Mouse (Mus musculus): ENCODE measurements at regions not wholly inside any gene's neighbourhood (a gene's known extent, or its start where the extent isn't known, plus 50 kb on each side); places are given as distances from the start of the nearest gene placed in this dataset.

DNA sequence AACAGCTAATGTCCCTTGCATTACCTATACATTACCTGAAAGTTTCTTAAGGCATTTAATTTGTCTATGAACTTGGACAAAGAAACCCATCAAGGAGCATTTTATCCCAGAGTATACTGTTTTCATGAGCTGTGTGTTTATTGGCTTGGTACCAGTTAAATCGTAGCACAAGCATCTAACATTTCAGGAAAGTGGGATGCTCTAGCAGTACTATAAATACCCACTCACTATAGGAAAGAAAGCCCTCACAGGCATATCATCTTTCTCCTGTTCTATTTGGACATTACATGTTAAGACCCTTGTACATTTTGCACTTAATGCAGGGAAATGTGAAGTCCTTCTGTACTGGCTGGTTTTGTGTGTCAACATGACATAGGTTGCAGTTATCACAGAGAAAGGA lies 163.9 kb downstream of the Ptprc start:
- in situ Hi-C loops (cut with MboI, MseI) = no loop called here

DNA sequence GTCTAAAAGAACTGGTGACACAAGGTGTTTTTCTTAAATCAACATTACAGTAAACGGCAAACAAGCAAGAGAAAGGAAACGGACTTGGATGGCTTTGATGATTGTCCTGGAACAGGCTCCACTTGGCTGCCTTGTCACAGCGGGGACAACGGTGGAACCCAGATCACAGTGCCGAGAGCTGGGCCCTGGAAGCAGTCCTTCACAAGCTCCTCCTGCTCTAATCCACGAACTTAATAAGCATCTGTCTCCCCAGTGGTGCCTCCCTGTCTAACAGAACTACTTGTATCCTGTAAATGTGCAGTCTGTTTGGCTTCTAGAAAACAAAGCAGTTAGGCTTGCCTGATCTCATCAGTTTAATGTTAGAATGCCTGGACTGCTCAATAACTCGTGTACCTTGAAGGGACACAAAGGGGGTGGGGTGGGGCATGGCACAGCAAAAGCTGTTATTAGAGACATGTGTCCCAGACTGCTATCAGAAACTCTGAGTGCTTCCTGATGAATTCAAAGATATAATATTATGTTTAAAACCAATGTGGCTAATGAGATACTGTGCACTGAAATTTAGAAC lies 164.5 kb downstream of the Ptprc start:
- in situ Hi-C loops (cut with MboI, MseI) = no loop called here

DNA sequence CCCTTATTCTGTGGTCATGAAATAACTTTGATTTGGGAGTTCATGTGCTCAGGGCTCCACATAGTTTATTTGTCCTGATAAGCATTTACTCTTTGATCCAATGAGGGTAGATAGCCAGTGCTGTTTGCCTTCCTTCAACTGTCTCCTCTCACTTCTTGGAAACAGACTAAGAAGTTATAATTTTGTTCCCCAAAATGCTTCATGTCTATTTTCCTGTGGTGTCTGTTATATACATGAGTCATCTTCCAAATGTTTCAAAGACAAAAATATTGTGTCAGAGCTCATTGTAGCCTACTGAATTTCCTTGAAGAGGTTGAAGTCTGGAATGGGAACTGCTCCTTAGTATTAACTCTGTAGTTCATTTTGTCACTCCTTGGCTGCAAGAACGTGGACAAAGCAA lies 168.7 kb downstream of the Ptprc start:
- in situ Hi-C loops (cut with MboI, MseI) = loop anchor here (5.0 kb wide), 1 partner anchor 35 kb away; no protein-coding TSS in a partner anchor

DNA sequence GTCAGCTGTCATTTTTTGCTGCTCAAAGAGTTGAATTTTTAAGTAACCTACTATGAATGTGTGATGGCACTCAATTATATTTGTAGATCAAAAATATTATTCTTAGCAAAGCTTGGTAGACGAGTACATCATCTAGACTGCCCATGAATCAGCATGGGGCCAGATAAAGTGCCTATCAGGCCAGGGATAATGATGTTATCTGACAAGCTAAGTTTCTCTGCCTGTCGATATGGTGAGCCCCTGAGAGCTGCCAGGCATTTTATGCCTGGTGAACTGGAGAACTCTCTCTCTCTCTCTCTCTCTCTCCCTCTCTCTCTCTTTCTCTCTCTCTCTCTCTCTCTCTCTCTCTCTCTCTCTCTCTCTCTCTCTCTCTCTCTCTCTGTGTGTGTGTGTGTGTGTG lies 171.2 kb downstream of the Ptprc start:
- in situ Hi-C loops (cut with MboI, MseI) = loop anchor here (5.0 kb wide), 1 partner anchor 62 kb away; no protein-coding TSS in a partner anchor

DNA sequence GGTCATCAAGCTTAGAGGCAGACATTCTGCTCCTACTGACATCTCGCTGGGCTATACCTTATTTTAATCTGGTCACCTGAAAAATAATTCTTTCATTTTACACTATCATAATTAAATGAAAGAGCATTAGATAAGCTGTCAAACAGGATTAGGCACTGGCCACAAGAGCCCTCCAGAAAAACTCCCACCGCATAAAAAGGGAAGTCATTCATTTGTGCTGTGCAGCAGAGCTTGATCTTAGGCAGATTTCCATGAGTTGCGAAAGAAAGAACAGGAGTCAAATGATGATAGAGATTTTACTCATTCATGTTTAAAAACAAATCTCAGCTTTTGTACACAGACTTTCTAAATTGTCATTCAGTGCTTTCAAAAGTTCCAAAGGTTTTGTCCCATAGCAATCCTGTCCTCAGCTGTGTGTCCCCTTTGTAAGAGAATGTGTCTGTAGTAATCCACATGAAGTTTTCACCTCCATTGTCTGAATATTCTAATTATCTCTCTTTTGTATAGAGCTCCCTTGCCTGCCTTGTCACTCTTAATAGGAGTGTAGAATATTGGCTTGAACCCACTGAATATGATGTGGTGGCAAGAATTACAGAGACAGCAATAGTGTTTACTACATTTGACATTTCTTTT lies 176.1 kb downstream of the Ptprc start:
- in situ Hi-C loops (cut with MboI, MseI) = no loop called here

DNA sequence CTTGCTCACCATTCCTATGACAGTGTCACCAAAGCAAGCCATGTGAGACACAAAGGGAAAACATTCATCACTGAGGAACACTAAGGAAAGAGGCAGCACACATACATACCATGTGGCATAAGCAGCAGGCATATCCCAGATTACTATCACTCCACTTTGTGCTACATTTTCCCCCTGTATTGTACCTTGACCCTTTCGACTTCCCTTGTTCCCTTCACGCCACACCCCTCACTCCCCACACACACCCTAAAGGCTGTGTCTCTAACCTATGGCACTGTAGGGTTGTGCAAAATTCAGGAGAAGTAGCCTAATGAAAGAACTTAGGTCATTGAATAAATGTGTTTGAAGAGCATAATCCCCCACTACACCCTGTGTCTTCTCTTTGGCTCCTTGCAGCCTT lies 179.5 kb downstream of the Ptprc start:
- in situ Hi-C loops (cut with MboI, MseI) = no loop called here

DNA sequence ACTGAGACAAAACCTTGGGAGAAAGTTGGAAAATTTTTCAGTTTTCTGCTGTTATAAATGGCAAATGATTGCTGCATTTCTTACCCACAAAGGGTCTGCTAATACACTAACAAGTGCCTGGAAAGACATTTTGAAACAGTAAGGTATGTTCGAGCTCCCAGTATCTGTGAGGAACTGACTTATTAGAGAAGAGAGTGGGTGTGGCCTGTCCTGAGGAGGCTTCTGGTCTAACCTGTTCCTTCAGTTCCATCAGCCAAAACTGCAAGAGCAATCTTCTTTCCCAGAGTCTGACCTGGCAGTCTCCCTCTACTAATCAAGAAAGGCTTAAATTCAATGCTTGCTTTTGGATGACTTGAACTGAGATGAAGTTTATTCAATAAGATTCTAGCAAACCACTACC lies 183.6 kb downstream of the Ptprc start:
- in situ Hi-C loops (cut with MboI, MseI) = no loop called here

DNA sequence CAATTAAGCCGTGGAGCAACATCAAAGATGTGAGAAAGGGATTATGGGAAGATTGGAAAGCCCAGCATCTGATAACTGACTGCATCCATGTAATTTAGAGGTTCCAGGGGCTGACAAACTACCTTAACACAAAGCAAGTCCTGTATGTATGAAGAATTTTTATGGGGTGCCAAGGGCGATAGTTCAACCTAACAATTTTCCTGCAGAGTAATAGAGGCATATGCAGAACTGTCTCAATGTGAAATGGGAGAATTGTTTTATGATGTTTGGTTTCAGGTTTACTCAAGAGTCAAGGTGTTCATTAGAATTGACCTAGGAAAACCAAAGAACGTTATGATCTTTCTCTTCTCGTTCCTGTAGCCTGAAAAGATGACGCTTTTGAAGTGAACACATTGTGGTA lies 184.1 kb downstream of the Ptprc start:
- in situ Hi-C loops (cut with MboI, MseI) = no loop called here

DNA sequence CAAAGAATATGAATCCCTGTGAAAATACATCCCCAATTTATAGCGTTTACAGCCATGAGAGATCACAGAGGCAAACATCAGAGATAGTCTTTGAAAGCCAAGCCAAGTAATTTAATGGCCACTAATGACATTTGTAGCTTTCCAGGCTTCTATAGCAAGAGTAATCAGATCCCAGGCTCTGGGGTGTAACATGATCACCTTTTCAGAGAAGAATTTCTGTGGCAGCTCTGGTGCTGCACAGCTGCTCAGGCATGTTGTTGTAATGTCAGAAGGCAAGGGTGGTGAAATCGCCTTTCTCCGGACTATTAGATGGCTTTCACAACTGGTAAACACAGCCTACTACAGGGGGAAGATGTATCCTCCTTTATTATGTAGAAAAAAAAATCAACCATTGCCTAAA lies 202.1 kb downstream of the Ptprc start:
- in situ Hi-C loops (cut with MboI, MseI) = no loop called here

DNA sequence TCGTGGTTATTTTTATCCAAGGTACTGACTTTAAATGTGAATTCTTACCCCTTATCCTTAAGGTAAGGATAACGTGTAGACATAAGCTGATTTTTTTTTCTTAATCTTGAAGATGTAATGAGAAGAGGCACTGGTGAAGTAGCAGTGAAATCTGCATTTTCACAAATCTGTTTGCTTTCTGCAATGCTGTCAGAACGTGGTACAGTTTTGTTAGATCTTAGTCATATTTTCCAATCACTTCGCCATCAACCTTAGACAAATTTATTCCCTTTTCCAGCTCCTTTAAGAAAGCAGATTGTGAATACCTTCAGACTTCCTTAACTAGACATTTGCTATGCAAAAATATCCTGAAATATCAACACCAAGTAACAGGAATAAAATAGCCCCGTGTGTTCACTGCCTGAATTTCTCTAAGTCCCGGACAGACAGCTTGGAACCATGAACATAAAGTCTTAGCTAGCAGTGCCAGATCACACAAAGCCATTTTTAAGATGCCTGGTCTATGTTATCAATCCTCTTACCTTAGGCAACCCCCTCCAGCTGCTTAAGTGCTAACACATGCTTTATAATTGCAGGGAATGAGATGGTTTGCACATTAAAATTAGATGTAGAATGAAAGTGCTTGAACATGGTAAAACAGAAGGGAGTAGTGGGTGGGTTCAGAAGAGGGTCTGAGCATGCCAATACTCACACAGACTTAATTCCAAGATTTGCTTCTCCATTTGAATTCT lies 202.7 kb downstream of the Ptprc start:
- in situ Hi-C loops (cut with MboI, MseI) = no loop called here

DNA sequence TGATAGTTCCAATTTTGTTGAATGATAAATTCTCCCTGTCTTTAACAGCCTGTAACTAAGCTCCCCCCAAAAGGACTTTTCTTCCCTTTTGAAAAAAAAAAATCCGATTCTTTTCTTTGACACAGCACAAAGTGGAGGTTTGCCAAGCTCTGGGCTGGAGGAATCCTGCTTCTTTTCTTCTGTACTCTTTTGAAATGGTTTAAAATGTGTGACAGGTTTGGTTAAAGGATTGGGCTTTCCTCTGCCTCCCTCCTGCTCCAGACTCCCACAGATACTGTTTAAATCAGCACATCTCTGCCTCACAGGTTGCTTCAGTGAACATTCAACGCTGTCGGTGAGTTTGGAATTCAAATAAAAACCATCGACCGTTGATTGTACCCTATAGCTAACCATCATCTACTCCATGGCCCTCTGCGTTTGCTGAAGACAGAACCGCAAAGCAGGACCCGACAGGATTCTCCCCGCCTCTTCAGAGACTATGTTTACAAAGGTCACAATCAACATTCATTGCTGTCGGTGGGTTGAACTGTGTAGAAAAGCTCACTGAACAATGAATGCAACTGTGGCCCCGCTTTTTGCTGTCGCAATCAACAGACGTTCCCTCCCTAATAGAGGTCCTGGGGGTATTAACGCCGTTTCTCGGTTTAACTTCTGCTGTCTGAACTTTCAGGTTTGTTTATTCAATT lies 209.2 kb downstream of the Ptprc start:
- in situ Hi-C loops (cut with MboI, MseI) = no loop called here

DNA sequence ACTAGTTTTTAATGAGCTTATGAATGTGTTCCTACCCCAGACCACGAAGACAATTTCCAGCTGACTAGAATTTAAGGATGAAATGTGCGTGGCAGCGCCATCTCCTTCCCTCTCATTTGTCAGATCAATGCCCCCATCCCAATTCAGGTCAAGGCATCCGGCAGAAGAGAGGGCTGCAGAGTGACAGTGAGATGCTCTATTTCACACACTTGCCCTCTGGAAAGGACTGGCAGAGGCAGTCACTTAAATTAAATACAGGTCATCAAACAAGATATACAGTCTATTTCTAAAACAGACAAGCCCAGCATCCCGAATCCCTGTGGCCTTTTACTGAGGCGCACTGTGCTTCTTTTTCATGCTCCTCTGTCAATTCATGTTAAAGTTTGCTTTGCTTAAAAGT lies 211.9 kb downstream of the Ptprc start:
- in situ Hi-C loops (cut with MboI, MseI) = no loop called here

DNA sequence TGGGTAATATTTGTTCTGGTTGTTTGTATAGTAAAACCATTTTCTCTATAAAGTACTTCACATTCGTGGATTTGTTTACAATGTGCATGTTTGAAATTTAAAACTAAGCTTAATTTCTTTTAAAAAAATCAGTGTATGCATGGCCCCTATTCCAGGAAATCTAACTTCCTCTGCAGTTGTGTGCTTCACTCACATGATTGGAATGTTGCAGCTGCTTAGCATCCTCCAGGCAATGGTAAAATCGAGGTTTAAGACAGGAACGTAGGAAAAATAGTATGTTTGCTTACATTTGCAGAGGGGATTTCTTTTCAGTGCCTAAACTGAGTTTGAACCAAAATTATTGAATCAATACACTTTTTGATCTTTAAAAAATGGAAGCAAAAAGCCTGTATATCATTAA lies 217.5 kb downstream of the Ptprc start:
- in situ Hi-C loops (cut with MboI, MseI) = no loop called here

DNA sequence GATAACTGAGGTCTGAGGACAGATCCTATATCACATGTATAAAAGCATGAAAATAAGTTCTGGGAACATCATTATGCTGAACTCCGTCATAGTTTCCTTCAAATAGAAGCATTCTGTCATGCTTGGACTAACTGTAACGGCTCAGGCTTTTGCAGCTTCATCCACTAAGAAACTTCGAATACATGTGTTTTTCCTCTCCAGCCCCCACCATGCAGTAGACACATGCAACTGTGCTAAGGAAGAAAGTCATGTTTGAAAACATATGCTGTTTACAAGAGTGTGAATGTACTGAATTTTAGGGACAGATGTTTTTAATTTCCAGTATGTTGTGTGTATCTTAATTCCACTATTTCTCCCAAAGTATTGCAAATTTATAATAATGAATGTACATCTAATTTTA lies 219.5 kb downstream of the Ptprc start:
- in situ Hi-C loops (cut with MboI, MseI) = no loop called here

DNA sequence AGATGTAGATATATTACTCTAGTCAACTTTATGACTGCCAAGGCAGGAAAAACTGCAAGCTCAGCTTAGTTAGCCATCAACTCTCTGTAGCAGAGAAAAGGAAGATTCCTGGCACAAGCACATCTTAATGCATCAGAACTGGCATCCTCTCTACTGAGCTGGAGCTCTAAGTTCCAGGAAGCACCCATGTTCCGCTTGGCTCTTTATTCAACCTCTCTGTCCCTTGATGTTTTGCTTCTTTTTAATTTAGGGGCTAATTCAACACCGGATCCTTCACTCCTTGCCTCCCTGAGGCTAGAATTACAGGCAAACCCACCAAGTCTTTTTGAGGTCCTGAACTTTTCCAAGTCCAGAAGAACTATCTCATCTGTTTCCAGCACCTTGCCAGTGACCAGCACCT lies 220.4 kb downstream of the Ptprc start:
- in situ Hi-C loops (cut with MboI, MseI) = no loop called here

DNA sequence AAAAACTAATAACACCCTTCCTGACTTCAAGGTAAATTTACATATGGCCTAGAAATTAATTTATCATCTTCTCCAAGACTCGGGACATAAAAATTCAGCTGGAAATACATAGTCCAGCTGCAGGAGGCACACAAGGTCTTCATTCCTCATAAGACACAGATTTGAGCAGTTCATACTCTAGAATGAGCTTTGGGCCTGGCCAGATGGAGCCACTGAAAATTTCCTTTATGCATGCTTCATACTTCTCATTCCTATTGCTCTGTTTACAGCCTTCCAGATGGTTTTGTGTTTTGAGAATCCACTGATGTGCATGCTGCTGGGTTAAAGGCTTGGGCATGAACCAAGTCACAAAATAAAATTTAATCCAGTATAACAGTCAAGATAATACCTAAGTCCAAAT lies 222.1 kb downstream of the Ptprc start:
- in situ Hi-C loops (cut with MboI, MseI) = no loop called here

DNA sequence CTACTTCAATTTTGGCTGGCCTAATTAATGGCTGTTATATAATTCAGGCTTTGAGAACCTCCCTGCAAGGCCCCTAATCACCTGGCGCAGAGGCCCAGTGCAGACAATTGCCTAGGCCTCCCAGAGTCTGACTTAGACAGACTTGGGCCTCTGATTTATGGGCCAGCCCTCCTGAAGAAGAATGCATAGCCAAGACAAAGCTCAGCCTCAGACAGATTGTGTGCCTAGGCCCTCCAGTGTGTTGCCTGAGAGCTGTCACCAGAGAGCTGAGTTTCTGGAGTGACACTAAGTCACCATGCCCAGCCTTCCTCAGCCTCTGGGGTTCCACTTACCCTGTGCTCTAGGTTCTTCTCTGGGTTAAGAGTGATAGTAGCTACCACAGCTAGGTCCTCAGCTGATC lies 222.7 kb downstream of the Ptprc start:
- in situ Hi-C loops (cut with MboI, MseI) = no loop called here

DNA sequence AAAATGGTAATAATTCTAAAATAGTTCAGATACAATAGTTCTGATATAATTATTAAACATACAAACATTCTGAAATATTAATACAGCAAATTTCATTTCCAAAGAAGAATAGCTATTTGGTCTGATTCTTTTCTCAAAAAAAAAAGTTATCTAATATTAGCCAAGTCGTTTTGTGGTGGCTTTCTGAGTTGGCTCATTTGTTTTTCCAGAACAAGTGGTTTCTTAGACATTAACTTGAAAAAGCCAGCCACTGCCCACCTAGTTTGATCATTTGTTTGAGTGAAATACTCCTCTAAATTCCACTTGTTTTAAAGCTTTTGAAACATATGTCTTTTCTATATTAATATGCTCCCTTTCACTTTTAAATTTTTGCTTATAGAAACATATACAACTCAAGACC lies 227.6 kb downstream of the Ptprc start:
- in situ Hi-C loops (cut with MboI, MseI) = no loop called here

DNA sequence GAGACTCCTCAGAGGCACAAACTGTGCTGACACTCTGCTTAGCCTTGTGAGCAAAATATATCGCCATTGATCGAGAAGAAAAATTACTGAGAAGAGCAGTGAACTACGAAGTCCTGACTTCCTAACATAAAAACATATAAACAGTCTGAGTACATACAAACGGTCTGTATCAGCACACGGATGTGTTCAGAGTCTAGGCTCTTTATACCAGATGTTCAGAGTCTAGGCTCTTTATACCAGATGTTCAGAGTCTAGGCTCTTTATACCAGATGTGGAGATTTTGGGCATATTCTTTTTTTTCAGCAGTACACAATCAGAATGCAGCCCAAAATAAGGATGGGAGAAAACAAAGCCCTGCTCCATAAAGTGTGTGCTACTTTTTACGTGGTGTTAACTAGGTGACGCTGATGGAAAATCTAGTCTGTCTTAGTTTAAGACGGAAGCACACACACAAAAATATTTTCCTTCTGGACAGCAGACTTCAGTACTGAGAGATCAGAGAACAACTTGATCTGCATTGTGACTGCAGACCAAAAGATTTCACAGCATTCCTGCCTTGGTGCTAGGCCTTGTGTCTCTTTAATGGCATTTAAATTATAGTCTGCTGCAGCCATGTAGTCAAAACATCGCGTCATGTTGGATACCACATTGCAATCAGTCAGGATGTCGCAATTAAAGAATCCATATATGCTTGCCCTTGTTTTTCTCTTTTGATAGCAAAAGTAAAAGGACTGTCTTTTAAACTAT lies 233.6 kb downstream of the Ptprc start:
- in situ Hi-C loops (cut with MboI, MseI) = loop anchor here (5.0 kb wide), 2 partner anchors 60 to 105 kb away; no protein-coding TSS in a partner anchor

DNA sequence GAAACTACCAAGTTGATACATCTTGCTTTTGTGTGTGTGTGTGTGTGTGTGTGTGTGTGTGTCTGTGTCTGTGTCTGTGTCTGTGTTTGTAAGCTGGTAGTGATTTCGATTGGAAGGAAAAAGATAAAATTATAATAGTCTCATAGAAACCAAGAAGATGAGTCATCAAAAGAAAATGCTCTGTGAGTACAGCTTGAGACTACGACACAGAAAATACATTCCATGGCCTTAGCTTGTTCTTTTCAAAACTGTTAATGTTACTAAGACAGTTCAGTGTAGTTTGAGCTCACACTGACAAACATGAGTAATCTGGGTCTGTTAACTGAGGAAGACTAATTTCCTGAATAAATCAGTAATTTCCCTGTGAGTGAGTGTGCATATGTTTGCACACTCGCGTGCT lies 239.8 kb downstream of the Ptprc start:
- in situ Hi-C loops (cut with MboI, MseI) = loop anchor here (10.0 kb wide), 1 partner anchor 1671 kb away; the partner anchor contains the start of gene Gpr25

DNA sequence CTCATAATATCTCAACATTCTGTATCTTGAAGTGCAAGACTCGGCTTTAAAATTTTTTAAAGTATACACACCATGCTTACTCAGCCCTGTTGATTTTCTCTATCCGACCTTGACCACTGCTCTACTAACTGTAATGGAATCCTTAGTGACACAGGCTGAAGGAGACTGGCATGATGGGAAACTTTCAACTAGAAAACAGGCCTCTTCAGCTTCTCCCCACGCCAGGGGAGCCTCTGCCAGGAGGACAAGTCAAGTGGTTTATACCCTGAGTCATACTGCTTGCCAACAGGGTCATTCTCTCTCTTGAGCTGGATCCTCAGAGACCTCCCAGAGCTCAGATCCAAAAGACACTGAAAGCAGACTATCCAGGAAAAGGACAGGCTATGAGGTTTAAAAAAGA lies 245.7 kb downstream of the Ptprc start:
- in situ Hi-C loops (cut with MboI, MseI) = loop anchor here (10.0 kb wide), 1 partner anchor 1665 kb away; the partner anchor contains the start of gene Gpr25

DNA sequence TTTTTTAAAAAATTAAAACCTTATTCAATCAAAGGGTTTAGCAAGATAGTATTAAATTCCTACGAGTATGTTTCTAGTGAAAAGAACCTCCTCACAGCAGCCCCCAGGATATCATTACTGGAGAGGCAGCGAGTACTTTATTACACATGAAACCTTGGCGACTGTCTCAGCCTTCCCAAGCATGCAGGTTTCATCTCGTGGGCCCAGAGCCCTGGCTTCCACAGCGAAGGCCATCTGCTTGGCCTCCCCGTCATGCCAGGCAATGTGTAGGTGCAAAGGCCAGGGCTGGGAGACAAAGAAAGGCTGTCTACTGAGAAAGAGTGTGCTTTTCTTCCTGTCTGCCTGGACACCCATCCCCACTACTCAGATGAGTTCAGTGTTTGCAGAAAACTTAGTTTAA lies 247.0 kb downstream of the Ptprc start:
- in situ Hi-C loops (cut with MboI, MseI) = no loop called here
